Mouse (Mus musculus) erythroblast, embryonic 14.5 days (primary cell): ENCODE results near the gene Cbarp.

Source experiments
- GATA1 ChIP-seq: IDR thresholded peaks from 2 replicates; pipeline ENCODE4 v1.6.1; 2012; ENCODE audit warnings: low read length, inconsistent platforms, mixed read lengths
- TAL1 ChIP-seq: IDR thresholded peaks from 3 replicates; pipeline ENCODE4 v1.6.1; 2012; ENCODE audit warnings: low read length, inconsistent platforms, mixed read lengths

- TF ChIP-seq TAL1, result no peak
- no peak for TF ChIP-seq GATA1
These were observed 47.9 kb upstream of the Cbarp start for GRCm38 (mm10) chr10:80188453-80189024.
